Mouse (Mus musculus) kidney, embryonic 16.5 days (tissue): Measurements from ENCODE around the gene Eng. TPM values are rescaled to one million over a fixed set of nuclear protein-coding genes. Genes with fewer than 3 reads are reported as not detected.
A peak's percentile ranks its signal among the peaks of the same experiment; 100 is the strongest.

Experiments
- ATAC-seq: fragments of 200-750 bp; cut with Nextera tagmentation; 2 replicates; pipeline ENCODE4 v1.8.0; 2017; ENCODE audit warnings: moderate TSS enrichment; ENCODE audit not compliant: low FRiP score, low TSS enrichment
- H3K27ac ChIP-seq: fragments of 300-500 bp; sonication (generic); 2 replicates; pipeline ENCODE4 v1.5.1; 2014; ENCODE audit warnings: low read length
- H3K27me3 ChIP-seq: fragments of 300-500 bp; sonication (generic); 2 replicates; pipeline ENCODE4 v1.6.1; 2014; ENCODE audit warnings: low read length, control low read depth, mixed read lengths; ENCODE audit not compliant: insufficient read depth
- H3K36me3 ChIP-seq: fragments of 300-500 bp; sonication (generic); 2 replicates; pipeline ENCODE4 v1.6.1; 2014; ENCODE audit warnings: low read length, control low read depth, mixed read lengths; ENCODE audit not compliant: insufficient read depth
- H3K4me1 ChIP-seq: fragments of 300-500 bp; sonication (generic); 2 replicates; pipeline ENCODE4 v1.6.1; 2014; ENCODE audit warnings: low read length, control low read depth, mixed read lengths; ENCODE audit not compliant: insufficient read depth
- H3K4me2 ChIP-seq: fragments of 300-500 bp; sonication (generic); replicated peaks from 2 replicates; pipeline ENCODE4 v1.6.1; 2014; ENCODE audit warnings: low read depth, low read length
- H3K4me3 ChIP-seq: fragments of 300-500 bp; sonication (generic); 2 replicates; pipeline ENCODE4 v1.5.1; 2014; ENCODE audit warnings: mild to moderate bottlenecking, low read length
- H3K9ac ChIP-seq: fragments of 300-500 bp; sonication (generic); replicated peaks from 2 replicates; pipeline ENCODE4 v1.6.1; 2014; ENCODE audit warnings: low read length
- H3K9me3 ChIP-seq: fragments of 300-500 bp; sonication (generic); 2 replicates; pipeline ENCODE4 v1.6.1; 2016; ENCODE audit warnings: low read length, control low read depth
- WGBS: fragments of 180-500 bp; shearing (Covaris S2); extraction: QIAGEN DNeasy Blood & Tissue Kit; methylation state at CpG from one replicate; pipeline ENCODE4 v1.1.7; 2014; 5-methylcytosine and 5-hydroxymethylcytosine counted together
- polyA plus RNA-seq: library from polyadenylated mRNA; unstranded; fragments of >200 nt; fragmentation: Nextera tagmentation; extraction: Ambion mirVana; gene quantifications from 2 replicates; pipeline ENCODE4 v1.2.1, GENCODE M21; 2015

Eng gene
- polyA plus RNA-seq, 1 experiment from 2014 or later: 98.7 TPM

DNA sequence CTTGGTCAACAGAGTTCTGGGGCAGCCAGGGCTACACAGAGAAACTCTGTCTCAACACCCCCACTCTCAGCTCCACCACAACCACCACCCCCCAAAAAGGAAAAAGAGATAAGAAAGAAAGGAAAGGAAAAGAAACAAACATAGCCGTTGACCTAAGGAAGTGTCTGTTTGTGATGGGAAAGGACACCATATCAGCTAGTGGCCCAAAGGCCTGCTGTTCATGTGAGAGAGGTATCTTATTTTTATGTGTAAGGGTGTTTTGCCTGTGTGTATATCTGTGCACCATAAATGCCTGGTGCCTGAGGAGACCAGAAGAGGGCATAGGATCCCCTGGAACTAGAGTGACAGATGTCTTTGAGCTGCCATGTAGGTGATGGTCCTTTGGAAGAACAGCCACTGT is 6.8 kb upstream of the Eng start:
- Histone ChIP-seq H3K9ac (no peak overlapping the region), H3K4me2 (no peak overlapping the region), H3K27me3 (no peaks in the 10 kb centered on the region), H3K4me3 (no peak overlapping the region), H3K27ac (no peak overlapping the region), H3K4me1 (peaks cover 19% of the 10 kb centered on the region), H3K36me3 (no peaks in the 10 kb centered on the region), H3K9me3 (no peaks in the 10 kb centered on the region)
- no peak for ATAC-seq
- 68% methylated on average over 1 of the region's 1 CpGs for WGBS

DNA sequence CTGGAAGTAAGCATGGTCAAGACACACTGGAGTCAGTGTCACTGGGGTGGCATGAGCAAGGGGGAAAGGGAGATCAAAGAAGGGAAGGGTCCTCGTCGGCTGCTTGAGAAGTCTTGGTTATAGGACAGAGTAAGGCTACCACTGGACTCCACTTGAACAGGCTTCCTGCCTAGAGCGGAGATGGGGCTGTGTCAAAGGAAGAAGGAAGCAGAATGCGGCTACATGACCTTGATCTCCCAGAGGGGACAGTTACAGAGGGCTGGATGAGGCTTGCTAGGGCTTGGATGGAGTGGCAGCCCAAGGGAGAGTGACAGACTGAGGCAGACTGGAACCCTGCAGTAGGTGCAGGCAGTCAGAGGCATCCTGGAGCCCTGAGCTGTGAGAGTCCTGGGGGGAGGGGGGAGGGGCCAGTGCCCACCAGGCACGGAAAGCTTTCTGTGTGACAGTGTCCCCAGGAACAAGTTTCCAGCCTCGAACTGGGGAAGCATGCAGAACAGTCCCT is 5.8 kb upstream of the Eng start:
- Histone ChIP-seq H3K27ac (no peak overlapping the region; the same call in 1 of the 2 replicates), H3K9me3 (no peaks in the 10 kb centered on the region), H3K9ac (peak overlapping the region; percentile 37; the same call in 1 of the 2 replicates), H3K27me3 (no peaks in the 10 kb centered on the region), H3K36me3 (no peaks in the 10 kb centered on the region), H3K4me2 (no peak overlapping the region), H3K4me1 (peaks cover 25% of the 10 kb centered on the region), H3K4me3 (no peak overlapping the region)
- no peak for ATAC-seq
- 58% methylated on average over 6 of the region's 6 CpGs for WGBS

DNA sequence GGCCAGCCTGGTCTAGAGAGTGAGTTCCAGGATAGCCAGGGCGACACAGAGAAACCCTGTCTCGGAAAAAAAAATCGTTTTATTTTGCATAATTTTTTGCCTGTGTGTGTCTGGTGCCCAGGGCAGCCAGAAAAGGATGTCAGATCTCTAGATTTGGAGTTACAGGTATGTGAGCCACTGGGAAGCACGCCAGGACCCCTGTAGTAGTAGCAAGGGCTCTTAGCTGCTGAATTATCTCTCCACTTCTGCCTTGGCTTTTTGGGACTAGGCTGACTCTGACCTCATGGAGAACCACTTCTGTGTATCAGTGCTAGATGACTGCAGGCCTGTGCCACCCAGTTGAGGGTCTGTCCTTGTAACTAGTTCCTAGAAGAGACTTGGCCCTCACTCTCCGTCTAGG is 4.6 kb upstream of the Eng start:
- ATAC-seq: no peak
- no peaks in the 10 kb centered on the region for H3K9me3 ChIP-seq

DNA sequence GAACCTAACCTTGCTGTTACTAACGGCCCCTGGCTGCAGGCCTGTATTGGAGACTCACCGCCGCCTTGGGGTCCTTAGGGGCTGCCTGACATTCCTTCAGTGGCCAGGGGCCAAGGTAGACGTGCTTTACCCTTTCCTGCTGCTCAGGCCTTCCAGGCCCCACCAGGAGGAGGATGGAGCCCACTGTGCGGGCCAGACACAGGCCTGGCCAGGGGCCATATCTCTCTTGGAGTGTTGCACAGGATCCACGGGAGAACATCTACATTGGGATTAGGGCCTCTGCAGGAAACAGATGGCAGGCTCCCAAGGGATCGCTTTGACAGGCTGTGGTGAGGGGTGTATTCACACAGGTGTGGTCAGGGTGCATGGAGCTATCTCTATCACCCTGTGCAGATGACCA is 3.6 kb upstream of the Eng start:
- 0 out of 2 replicates have a peak overlapping the region, but pooled peaks have one; percentile 13 for H3K27ac ChIP-seq
- H3K9me3 ChIP-seq: no peaks in the 10 kb centered on the region
- H3K27me3 ChIP-seq: no peaks in the 10 kb centered on the region
- no peak overlapping the region for H3K4me3 ChIP-seq
- H3K4me1 ChIP-seq: peaks cover 29% of the 10 kb centered on the region
- no peak overlapping the region for H3K4me2 ChIP-seq
- H3K9ac ChIP-seq: no peak overlapping the region
- no peak for ATAC-seq
- 52% methylated on average over 7 of the region's 7 CpGs for WGBS
- no peaks in the 10 kb centered on the region for H3K36me3 ChIP-seq

More for the DNA sequence above, 4.6 kb upstream of the Eng start:
- Histone ChIP-seq H3K36me3 (no peaks in the 10 kb centered on the region), H3K27ac (no peak overlapping the region), H3K9ac (no peak overlapping the region), H3K4me2 (no peak overlapping the region), H3K4me3 (no peak overlapping the region), H3K27me3 (no peaks in the 10 kb centered on the region), H3K4me1 (peaks cover 33% of the 10 kb centered on the region)
- 86% methylated on average over 5 of the region's 5 CpGs for whole genome bisulfite sequencing

DNA sequence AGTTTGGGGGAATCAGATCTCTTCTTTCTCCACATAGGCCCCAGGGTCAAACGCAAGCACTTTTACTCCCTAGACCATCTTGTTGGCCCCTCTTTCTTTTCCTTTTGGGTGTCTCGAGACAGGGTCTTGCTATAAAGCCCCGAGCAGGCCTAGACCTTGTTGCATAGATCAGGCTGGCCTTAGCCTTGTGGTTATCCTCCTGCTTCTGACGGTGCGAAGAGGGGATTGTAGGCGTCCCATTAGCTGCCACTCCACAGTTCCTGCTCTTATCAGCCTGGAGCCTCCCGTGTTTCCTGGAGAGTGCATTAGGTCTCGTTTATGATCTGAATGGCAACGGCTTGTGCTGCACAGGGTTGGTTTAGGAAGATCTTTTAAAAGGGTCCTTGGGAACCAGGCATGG is 2.3 kb upstream of the Eng start:
- Histone ChIP-seq H3K36me3 (no peaks in the 10 kb centered on the region), H3K4me3 (no peak overlapping the region), H3K27ac (no peak overlapping the region), H3K27me3 (no peaks in the 10 kb centered on the region), H3K9ac (no peak overlapping the region), H3K9me3 (no peaks in the 10 kb centered on the region), H3K4me1 (peaks cover 24% of the 10 kb centered on the region), H3K4me2 (no peak overlapping the region)
- no peak for ATAC-seq
- 73% methylated on average over 9 of the region's 9 CpGs for WGBS

DNA sequence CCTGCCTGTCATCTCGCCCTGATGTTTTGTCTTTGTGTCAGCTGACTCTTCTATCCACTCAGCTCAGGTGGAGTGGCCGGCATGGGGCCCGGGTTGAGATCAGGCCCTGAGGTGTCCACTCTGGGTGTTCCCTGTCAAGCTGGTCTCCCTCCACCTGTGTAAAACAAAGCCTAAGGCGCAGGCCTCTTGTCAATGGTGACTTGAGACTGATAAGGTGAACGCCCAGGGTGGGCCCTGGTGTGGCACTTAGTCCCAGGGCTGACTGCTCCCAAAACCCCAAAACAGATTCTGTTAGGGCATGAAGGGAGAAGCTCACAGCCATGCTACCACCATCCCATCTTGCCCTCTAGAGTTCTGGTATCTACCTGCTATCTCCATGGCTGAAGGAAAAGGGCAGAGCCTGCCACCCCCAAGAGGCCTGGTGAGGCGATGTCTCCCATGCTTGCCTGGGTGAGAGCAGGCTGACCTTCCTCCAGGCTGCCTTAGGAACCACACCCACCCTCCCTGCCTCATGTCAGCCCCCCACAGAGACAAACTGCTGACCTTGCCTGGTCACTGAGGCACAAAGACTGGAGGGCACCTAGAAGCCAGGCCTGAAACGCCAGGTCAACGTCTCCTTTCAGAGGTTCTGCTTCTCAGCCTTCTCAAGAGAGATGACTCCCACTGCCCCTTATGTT is 1.5 kb upstream of the Eng start:
- no peak overlapping the region for H3K27ac ChIP-seq
- no peak for ATAC-seq
- 72% methylated on average over 8 of the region's 8 CpGs for WGBS
- H3K4me2 ChIP-seq: no peak overlapping the region
- peaks cover 24% of the 10 kb centered on the region for H3K4me1 ChIP-seq
- H3K9ac ChIP-seq: no peak overlapping the region; the same call in 1 of the 2 replicates
- no peaks in the 10 kb centered on the region for H3K9me3 ChIP-seq
- H3K27me3 ChIP-seq: no peaks in the 10 kb centered on the region
- no peak overlapping the region for H3K4me3 ChIP-seq
- H3K36me3 ChIP-seq: no peaks in the 10 kb centered on the region

DNA sequence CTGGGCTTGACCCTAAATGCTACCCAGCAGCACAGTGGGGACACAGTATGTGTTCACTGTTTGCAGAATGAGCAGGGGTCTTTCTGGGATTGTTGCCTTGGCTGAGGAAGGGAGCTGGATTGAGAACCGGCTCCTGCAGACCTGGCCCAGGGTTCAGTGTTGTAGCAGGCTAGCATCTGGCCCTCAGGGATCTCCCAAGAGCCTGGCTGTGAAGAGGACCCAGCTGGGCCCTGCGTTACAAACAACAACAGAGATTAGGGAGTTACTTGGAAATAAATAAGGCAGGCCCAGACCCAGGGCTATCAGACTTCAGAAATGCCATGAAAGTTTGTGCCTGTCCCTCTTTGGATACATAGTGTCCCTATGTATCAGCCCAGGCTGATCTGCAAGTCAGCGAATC is 748 bp upstream of the Eng start:
- Histone ChIP-seq H3K4me3 (no peak overlapping the region), H3K4me1 (peaks cover 21% of the 10 kb centered on the region), H3K36me3 (no peaks in the 10 kb centered on the region), H3K27me3 (no peaks in the 10 kb centered on the region), H3K4me2 (no peak overlapping the region), H3K27ac (peak overlapping the region; percentile 63; the same call in 1 of the 2 replicates), H3K9ac (no peak overlapping the region), H3K9me3 (no peaks in the 10 kb centered on the region)
- ATAC-seq: no peak
- 52% methylated on average over 3 of the region's 3 CpGs for WGBS

DNA sequence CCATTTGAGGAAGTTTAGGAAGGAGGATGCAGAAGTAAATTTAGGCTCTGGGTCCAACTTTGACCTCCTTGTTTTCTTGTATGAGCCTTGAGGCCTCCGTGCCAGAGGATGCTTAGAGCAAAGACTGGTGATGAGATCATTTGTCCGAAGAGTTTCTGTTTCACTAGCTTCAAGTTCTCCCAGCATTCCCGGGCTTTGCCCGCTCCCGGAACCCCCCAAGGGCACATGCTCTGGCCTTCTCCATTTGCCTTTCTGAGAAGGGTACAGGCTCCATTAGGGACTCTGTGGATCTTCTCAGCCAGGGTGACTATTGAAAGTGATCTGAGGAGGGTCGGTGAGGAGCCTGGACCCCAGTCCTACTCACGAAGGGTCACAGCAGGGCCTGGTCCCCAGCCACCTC is 971 bp downstream of the Eng start:
- Histone ChIP-seq H3K27me3 (no peaks in the 10 kb centered on the region), H3K4me2 (peak overlapping the region; percentile 36), H3K36me3 (no peaks in the 10 kb centered on the region), H3K4me3 (peak overlapping the region; percentile 49), H3K4me1 (peaks cover 19% of the 10 kb centered on the region), H3K27ac (peak overlapping the region; percentile 63; the same call in 1 of the 2 replicates), H3K9me3 (no peaks in the 10 kb centered on the region), H3K9ac (peak overlapping the region; percentile 67)
- ATAC-seq: no peak
- WGBS: 80% methylated on average over 7 of the region's 7 CpGs

DNA sequence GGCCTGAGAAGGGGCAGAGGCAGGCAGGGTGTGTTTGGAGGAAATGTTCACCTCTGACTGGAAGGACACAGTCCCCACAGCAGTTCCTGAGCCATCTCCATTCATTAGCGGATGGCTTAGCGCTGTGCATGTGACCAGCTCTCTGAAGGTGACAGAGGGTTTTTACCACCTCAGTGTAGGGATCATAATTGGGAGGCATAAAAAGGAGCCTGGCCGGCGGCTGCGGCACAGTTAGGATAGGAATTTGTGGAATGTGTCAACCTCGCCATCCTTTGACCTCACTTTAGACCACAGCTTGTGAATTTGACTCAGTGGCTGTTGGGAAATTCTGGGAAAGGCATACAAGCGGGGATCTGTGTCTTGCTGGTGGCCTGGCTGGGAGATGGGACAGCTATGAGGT is 7.4 kb downstream of the Eng start:
- H3K9ac ChIP-seq: no peak overlapping the region
- WGBS: 18% methylated on average over 7 of the region's 7 CpGs
- no peaks in the 10 kb centered on the region for H3K36me3 ChIP-seq
- H3K27ac ChIP-seq: peak overlapping the region; percentile 83
- no peak overlapping the region for H3K4me3 ChIP-seq
- no peaks in the 10 kb centered on the region for H3K9me3 ChIP-seq
- peaks cover 30% of the 10 kb centered on the region for H3K4me1 ChIP-seq
- ATAC-seq: no peak
- H3K27me3 ChIP-seq: no peaks in the 10 kb centered on the region
- H3K4me2 ChIP-seq: peak overlapping the region; percentile 22; the same call in 1 of the 2 replicates

DNA sequence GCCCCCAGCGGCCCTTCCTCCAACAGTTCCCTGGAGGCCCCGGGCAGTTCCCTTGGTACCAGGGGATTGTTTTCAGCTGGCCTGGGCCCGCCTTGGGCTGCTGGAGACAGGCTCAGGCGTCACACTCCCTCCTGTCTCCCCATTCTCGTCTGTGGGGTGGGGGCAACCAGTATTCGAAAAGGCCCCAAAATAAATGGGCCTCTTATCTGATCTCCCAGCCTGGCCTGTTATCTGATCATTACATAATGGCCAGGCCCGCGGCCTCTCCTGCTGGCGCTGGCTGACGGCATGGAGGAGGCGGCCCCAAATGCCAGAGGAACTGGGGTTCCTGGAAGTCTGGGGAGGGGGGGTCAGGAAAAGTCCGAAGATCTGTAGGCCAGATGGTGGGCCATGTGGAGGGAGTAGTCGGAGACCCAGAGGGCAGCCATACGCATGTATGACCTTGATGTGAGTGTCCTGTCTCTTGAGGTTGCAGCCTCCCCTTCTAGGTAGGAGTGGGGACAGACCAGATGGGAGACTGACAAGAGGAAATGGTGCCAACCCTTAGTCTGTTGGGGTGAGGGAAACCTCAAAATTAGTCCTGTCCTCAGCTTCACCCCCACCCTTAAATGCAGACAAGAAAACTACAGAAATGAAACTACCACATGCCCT is 8.5 kb downstream of the Eng start:
- Histone ChIP-seq H3K4me1 (peaks cover 30% of the 10 kb centered on the region), H3K4me2 (peak overlapping the region; percentile 10; the same call in 1 of the 2 replicates), H3K9me3 (no peaks in the 10 kb centered on the region), H3K9ac (peak overlapping the region; percentile 39), H3K27me3 (no peaks in the 10 kb centered on the region), H3K36me3 (no peaks in the 10 kb centered on the region), H3K4me3 (no peak overlapping the region), H3K27ac (peak overlapping the region; percentile 83)
- WGBS: 40% methylated on average over 14 of the region's 14 CpGs
- 0 out of 2 replicates have a peak, but pooled peaks have one; percentile 28 for ATAC-seq
